Mouse (Mus musculus) embryonic fibroblast, embryonic 13.5 days (primary cell): ENCODE results near the gene Basp1. TPM values are rescaled to one million over a fixed set of nuclear protein-coding genes. Genes with fewer than 3 reads are reported as not detected.

Experiments used
- H3K27ac ChIP-seq: 2 replicates; pipeline ENCODE4 v1.5.1; 2012; ENCODE audit warnings: low read length, control low read depth, inconsistent platforms; ENCODE audit not compliant: insufficient read depth
- H3K4me1 ChIP-seq: 2 replicates; pipeline ENCODE4 v1.6.1; 2011; ENCODE audit warnings: low read length; ENCODE audit not compliant: control insufficient read depth, insufficient read depth
- H3K4me3 ChIP-seq: 2 replicates; pipeline ENCODE4 v1.5.1; 2011; ENCODE audit warnings: mild to moderate bottlenecking, control low read depth, low read length; ENCODE audit not compliant: insufficient read depth
- CTCF ChIP-seq: IDR thresholded peaks from 2 replicates; pipeline ENCODE4 v1.5.1; 2011; ENCODE audit warnings: mild to moderate bottlenecking, control low read depth, low read length, moderate library complexity, borderline replicate concordance; ENCODE audit not compliant: insufficient read depth
- POLR2A ChIP-seq: IDR thresholded peaks from 2 replicates; pipeline ENCODE4 v1.6.1; 2011; ENCODE audit warnings: low read depth, mild to moderate bottlenecking, control low read depth, low read length, moderate library complexity
- polyA plus RNA-seq: library from polyadenylated mRNA; stranded (reverse); fragments of >200 nt; gene quantifications from 2 replicates; pipeline ENCODE4 v1.2.4, GENCODE M21; 2011; ENCODE audit warnings: low read depth; ENCODE audit not compliant: missing spikeins, insufficient read length

Gene Basp1
- polyA plus RNA-seq, 1 experiment = 232 TPM

GRCm38 (mm10) chr15:25369522-25369921 lies 44.0 kb downstream of the Basp1 start:
- Histone ChIP-seq H3K27ac (peak overlapping the region; percentile 22; the same call in 1 of the 2 replicates), H3K4me3 (no peak overlapping the region), H3K4me1 (peaks cover 17% of the 10 kb centered on the region)
- TF ChIP-seq CTCF = no peak
- no peak for TF ChIP-seq POLR2A

DNA sequence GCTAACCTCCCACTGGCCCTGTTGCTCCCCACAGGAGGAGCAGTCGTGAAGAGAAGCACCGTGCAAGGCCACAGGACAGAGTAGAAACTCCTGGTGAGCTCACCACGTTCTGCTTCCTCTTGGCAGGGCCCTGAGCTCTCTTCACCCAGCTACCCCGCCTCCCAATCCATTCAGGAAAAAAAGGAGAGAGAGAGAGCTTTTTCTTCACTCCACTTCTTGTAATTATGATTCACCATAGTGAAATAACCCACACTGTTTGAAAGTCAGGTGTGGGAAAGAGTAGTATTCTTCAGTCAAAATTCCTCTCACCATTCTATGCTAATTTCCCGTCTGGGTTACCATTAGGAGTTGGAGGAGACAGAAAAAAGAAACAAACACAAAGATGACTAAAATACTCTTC lies 48.1 kb downstream of the Basp1 start:
- no peak for TF ChIP-seq CTCF
- TF ChIP-seq POLR2A = no peak

GRCm38 (mm10) chr15:25364819-25365463 lies 48.6 kb downstream of the Basp1 start:
- Histone ChIP-seq H3K4me3 (no peak overlapping the region), H3K4me1 (peaks cover 13% of the 10 kb centered on the region), H3K27ac (peak overlapping the region; percentile 52)
- no peak for TF ChIP-seq CTCF
- TF ChIP-seq POLR2A = no peak

More for the DNA sequence above, 48.1 kb downstream of the Basp1 start:
- Histone ChIP-seq H3K4me3 (no peak overlapping the region), H3K4me1 (peaks cover 17% of the 10 kb centered on the region), H3K27ac (peak overlapping the region; percentile 52)

DNA sequence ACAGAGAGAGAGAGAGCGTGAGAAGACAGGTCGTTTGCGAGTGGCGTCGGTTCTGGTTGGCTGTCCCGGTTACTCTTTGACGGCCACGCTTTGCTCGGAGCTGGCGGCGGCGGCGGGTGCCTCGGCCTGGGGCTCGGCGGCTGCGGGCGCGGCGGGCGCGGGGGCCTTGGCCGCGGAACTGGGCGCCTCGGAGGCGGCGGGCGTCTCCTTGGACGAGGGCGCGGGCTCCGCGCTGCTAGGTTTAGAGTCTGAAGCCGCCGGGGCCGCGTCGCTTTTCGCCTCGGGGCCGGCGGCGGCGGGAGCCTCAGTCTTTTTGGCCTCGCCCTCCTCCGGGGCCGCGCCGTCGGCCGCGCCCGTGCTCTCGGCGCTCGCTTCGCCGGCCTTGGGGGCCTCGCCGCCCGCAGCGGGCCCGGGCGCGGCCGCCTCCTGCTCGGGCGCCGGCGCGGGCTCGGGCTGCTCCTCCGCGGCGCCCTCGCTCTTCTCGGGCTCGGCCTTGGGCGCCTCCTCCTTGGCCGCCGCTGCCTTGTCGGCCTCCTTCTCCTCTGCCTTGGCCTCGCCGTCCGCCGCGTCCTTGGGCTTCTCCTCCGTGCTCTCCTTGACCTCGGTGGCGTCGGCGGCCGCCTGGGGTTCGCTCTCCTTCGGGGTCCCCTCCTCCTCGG lies 49.3 kb downstream of the Basp1 start:
- H3K4me1 ChIP-seq = peaks cover 10% of the 10 kb centered on the region; the same call in 1 of the 2 replicates
- TF ChIP-seq POLR2A (no peak), CTCF (no peak)
- no peak overlapping the region for H3K4me3 ChIP-seq
- H3K27ac ChIP-seq = no peak overlapping the region

DNA sequence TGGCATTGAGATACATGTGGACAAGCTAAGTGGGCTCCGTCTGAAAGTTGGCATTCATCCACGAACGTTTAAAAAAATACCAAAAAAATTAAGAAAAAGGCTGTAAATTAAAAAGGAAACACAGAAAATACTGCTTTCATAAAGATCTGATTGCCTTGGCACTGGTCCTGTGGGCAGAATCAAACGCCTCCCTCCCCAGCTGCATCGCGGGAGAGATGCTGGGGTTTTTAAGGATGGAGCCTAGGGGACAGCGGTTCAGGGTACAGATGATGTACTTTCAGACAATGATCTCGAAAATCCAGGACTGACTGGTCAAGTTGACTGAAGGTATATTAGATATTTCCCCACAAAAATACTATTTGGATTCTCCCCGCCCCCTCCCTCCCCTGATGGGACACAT lies 49.9 kb downstream of the Basp1 start:
- Histone ChIP-seq H3K4me3 (no peak overlapping the region), H3K27ac (no peak overlapping the region), H3K4me1 (peaks cover 10% of the 10 kb centered on the region; the same call in 1 of the 2 replicates)
- TF ChIP-seq POLR2A (no peak), CTCF (no peak)

- Histone ChIP-seq H3K4me1 (peaks cover 3% of the 10 kb centered on the region; the same call in 1 of the 2 replicates), H3K27ac (no peak overlapping the region), H3K4me3 (no peak overlapping the region)
- TF ChIP-seq POLR2A = no peak
- TF ChIP-seq CTCF = no peak
Measured at GRCm38 (mm10) chr15:25360825-25361224, 52.7 kb downstream of the Basp1 start.

- TF ChIP-seq CTCF (no peak), POLR2A (no peak)
- Histone ChIP-seq H3K4me3 (no peak overlapping the region), H3K27ac (no peak overlapping the region), H3K4me1 (peaks cover 3% of the 10 kb centered on the region; the same call in 1 of the 2 replicates)
Measured at GRCm38 (mm10) chr15:25358680-25359097, 54.9 kb downstream of the Basp1 start.

DNA sequence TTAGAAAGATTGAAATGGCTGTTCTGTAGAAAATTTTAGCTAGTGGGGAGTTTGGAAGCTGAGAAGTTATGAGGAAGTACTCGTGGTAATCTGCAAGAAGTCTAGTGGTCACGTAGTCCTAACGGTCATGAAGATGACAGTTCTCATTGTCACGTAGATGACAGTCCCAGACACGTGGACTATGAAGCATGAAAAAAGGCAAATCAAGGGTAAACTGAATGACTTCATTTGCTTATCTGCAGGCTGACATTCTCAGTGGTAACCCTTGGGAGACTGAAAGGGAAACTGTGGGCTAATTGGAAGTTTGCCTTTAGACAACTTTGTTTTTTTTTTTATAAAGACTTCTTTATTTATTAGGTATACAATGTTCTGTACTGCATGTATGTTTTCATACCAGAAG lies 58.2 kb downstream of the Basp1 start:
- H3K27ac ChIP-seq = no peak overlapping the region
- no peak overlapping the region for H3K4me3 ChIP-seq
- TF ChIP-seq POLR2A = no peak
- no peak for TF ChIP-seq CTCF
- no peaks in the 10 kb centered on the region; the same call in 1 of the 2 replicates for H3K4me1 ChIP-seq

- TF ChIP-seq CTCF (no peak), POLR2A (no peak)
- Histone ChIP-seq H3K27ac (no peak overlapping the region), H3K4me3 (no peak overlapping the region), H3K4me1 (no peaks in the 10 kb centered on the region; the same call in 1 of the 2 replicates)
Measured at GRCm38 (mm10) chr15:25354738-25355137, 58.8 kb downstream of the Basp1 start.

DNA sequence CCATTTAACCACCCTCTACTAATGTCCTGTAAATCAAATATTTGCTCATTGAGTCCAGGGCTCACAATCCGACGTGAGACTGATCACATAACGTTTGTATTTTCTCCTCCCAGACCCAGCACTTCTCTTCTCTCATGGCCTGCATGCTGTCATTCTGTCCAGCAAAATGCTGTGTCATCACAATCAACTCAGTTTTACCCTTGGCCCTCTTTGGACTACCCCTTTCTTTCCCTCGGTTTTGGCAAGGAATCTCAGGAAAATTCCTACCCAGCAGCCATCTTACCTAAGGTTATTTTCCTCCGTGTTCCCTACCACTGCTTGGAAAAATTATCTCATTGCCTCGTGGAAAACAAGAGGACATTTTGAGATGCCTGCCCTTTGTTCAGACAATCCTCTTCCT lies 60.1 kb downstream of the Basp1 start:
- TF ChIP-seq CTCF (no peak), POLR2A (no peak)
- Histone ChIP-seq H3K4me3 (no peak overlapping the region), H3K27ac (no peak overlapping the region), H3K4me1 (no peaks in the 10 kb centered on the region; the same call in 1 of the 2 replicates)
